Mouse (Mus musculus) olfactory bulb, adult 2 months (tissue): ENCODE measurements at regions not wholly inside any gene's neighbourhood (a gene's known extent, or its start where the extent isn't known, plus 50 kb on each side); places are given as distances from the start of the nearest gene placed in this dataset.

Experiments
- H3K27ac ChIP-seq: fragments of 200-500 bp; 2 replicates; pipeline ENCODE4 v1.5.1; 2012; ENCODE audit warnings: low read depth, low read length; ENCODE audit not compliant: insufficient read depth
- H3K4me1 ChIP-seq: fragments of 200-500 bp; 2 replicates; pipeline ENCODE4 v1.6.1; 2012; ENCODE audit warnings: low read length; ENCODE audit not compliant: control insufficient read depth, insufficient read depth
- H3K4me3 ChIP-seq: fragments of 200-500 bp; 2 replicates; pipeline ENCODE4 v1.5.1; 2012; ENCODE audit warnings: mild to moderate bottlenecking, low read depth, low read length, moderate library complexity; ENCODE audit not compliant: insufficient read depth
- CTCF ChIP-seq: fragments of 200-500 bp; IDR thresholded peaks from 2 replicates; pipeline ENCODE4 v1.5.1; 2012; ENCODE audit warnings: low read depth, mild to moderate bottlenecking, low read length, moderate library complexity; ENCODE audit not compliant: insufficient read depth
- POLR2A ChIP-seq: fragments of 200-500 bp; IDR thresholded peaks from 2 replicates; pipeline ENCODE4 v1.6.1; 2012; ENCODE audit warnings: mild to moderate bottlenecking, low read depth, low read length, moderate library complexity; ENCODE audit not compliant: insufficient read depth
- WGBS: fragments of 180-500 bp; shearing (Covaris S2); methylation state at CpG from one replicate; pipeline ENCODE4 v1.1.7; 2018; 5-methylcytosine and 5-hydroxymethylcytosine counted together

GRCm38 (mm10) chr5:132617241-132617640 lies 74.1 kb upstream of the Auts2 start:
- no peak overlapping the region for H3K27ac ChIP-seq
- TF ChIP-seq CTCF (no peak), POLR2A (no peak)
- whole genome bisulfite sequencing: 70% methylated on average over 3 of the region's 3 CpGs
- H3K4me3 ChIP-seq: no peak overlapping the region
- H3K4me1 ChIP-seq: no peaks in the 10 kb centered on the region

GRCm38 (mm10) chr5:132609251-132609650 lies 66.1 kb upstream of the Auts2 start:
- TF ChIP-seq POLR2A: no peak
- no peak for TF ChIP-seq CTCF

GRCm38 (mm10) chr5:132606216-132606615 lies 63.1 kb upstream of the Auts2 start:
- Histone ChIP-seq H3K4me3 (no peak overlapping the region), H3K4me1 (peaks cover 3% of the 10 kb centered on the region; the same call in 1 of the 2 replicates), H3K27ac (no peak overlapping the region)
- TF ChIP-seq CTCF (no peak), POLR2A (no peak)
- 28% methylated on average over 6 of the region's 6 CpGs for WGBS

More at GRCm38 (mm10) chr5:132609251-132609650, 66.1 kb upstream of the Auts2 start:
- Histone ChIP-seq H3K27ac (no peak overlapping the region), H3K4me3 (no peak overlapping the region), H3K4me1 (peaks cover 3% of the 10 kb centered on the region; the same call in 1 of the 2 replicates)
- WGBS: 59% methylated on average over 4 of the region's 4 CpGs

GRCm38 (mm10) chr5:132594796-132595195 lies 51.7 kb upstream of the Auts2 start:
- Histone ChIP-seq H3K27ac (no peak overlapping the region), H3K4me1 (no peaks in the 10 kb centered on the region), H3K4me3 (no peak overlapping the region)
- 72% methylated on average over 6 of the region's 6 CpGs for WGBS
- TF ChIP-seq POLR2A (no peak), CTCF (no peak)
